Mouse (Mus musculus) ES-E14 (cell line): ENCODE data around the gene Gm9639.

Source experiments
- CHD2 ChIP-seq: IDR thresholded peaks from 2 replicates; pipeline ENCODE4 v1.6.1; 2014; ENCODE audit warnings: mild to moderate bottlenecking, low read depth, low read length, inconsistent platforms
- HCFC1 ChIP-seq: IDR thresholded peaks from 2 replicates; pipeline ENCODE4 v1.6.1; 2012; ENCODE audit warnings: low read length, inconsistent platforms, borderline replicate concordance; ENCODE audit not compliant: insufficient read depth
- MAFK ChIP-seq: IDR thresholded peaks from 2 replicates; pipeline ENCODE4 v1.6.1; 2014; ENCODE audit warnings: mild to moderate bottlenecking, low read depth, low read length, inconsistent platforms; ENCODE audit not compliant: insufficient read depth
- ZC3H11A ChIP-seq: IDR thresholded peaks from 2 replicates; pipeline ENCODE4 v1.6.1; 2012; ENCODE audit warnings: low read depth, mild to moderate bottlenecking, inconsistent platforms, low read length, borderline replicate concordance
- ZNF384 ChIP-seq: IDR thresholded peaks from 2 replicates; pipeline ENCODE4 v1.6.1; 2012; ENCODE audit warnings: low read depth, low read length, inconsistent platforms

GRCm38 (mm10) chr10:77839006-77839405 lies 44.1 kb upstream of the Gm9639 start:
- TF ChIP-seq HCFC1 (no peak), CHD2 (no peak), MAFK (no peak), ZC3H11A (no peak), ZNF384 (no peak)
